Mouse (Mus musculus): ENCODE measurements at regions not wholly inside any gene's neighbourhood (a gene's known extent, or its start where the extent isn't known, plus 50 kb on each side); places are given as distances from the start of the nearest gene placed in this dataset.

- in situ Hi-C loops (cut with MboI, MseI) = no loop called here
Measured at GRCm38 (mm10) chr14:58967975-58968374, 174.7 kb downstream of the 1700129C05Rik start.

- in situ Hi-C loops (cut with MboI, MseI) = no loop called here
Measured at GRCm38 (mm10) chr14:58967163-58967562, 175.5 kb downstream of the 1700129C05Rik start.

DNA sequence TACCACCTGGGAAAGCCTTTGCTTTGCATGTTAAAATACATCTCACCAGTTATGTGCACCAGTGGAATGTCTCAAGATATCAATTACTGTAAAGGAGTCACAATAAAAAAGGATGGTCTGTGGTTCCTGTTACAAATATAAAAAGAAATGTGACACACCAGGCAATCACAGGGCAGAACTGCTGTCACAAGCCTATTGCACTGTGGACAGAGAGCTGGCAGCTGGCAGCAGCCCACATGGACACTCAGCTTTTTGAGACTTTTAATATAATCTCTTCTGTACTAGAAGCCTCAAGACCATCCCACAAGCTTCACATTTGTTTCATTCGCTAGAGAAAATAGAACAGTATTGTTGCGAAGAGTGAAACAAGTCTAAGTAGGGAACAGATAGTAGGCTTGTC, 197.7 kb downstream of the 1700129C05Rik start:
- in situ Hi-C loops (cut with MboI, MseI) = no loop called here

GRCm38 (mm10) chr14:58943267-58943765, 199.4 kb downstream of the 1700129C05Rik start:
- in situ Hi-C loops (cut with MboI, MseI) = no loop called here

GRCm38 (mm10) chr14:58939086-58939485, 203.6 kb downstream of the 1700129C05Rik start:
- in situ Hi-C loops (cut with MboI, MseI) = no loop called here

DNA sequence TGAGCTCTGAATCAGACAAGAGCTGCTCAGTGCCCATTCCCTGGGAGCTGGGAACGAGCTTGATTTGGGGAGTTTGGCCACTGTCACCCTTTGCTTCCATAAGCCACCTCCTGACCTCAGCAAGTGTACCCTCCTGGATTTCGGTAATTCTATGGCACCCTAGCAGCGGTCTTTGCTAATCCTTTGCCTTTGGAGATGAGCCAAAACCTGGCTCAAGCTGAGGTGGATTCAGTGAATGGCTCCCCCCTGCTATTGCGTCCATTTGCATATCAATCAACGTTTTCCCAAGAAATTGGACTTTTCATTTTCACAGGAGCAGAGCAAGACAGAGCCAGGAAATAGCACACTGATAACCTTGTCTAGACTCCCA, 204.1 kb downstream of the 1700129C05Rik start:
- in situ Hi-C loops (cut with MboI, MseI) = no loop called here

GRCm38 (mm10) chr14:58937791-58938600, 204.7 kb downstream of the 1700129C05Rik start:
- in situ Hi-C loops (cut with MboI, MseI) = no loop called here

GRCm38 (mm10) chr14:58937331-58937730, 205.4 kb downstream of the 1700129C05Rik start:
- in situ Hi-C loops (cut with MboI, MseI) = no loop called here

DNA sequence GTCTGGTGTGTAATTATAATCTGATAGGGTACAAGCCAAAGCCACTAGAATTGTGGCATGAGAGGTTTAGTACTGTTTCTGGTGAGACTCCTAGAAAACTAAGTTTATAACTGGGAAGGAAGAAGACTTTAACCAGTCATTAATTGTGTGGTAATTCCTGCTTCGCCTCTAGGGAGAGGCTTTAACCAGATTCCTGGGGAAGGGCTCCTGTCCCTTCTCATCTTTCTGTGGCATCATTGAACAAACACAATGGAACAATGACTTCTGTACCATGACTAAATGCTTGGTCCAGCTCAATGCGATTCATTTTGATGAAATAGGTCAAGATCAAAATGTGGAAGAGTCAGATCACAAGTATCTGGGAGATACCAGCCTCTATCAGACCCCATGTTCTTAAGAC, 206.6 kb downstream of the 1700129C05Rik start:
- in situ Hi-C loops (cut with MboI, MseI) = no loop called here

DNA sequence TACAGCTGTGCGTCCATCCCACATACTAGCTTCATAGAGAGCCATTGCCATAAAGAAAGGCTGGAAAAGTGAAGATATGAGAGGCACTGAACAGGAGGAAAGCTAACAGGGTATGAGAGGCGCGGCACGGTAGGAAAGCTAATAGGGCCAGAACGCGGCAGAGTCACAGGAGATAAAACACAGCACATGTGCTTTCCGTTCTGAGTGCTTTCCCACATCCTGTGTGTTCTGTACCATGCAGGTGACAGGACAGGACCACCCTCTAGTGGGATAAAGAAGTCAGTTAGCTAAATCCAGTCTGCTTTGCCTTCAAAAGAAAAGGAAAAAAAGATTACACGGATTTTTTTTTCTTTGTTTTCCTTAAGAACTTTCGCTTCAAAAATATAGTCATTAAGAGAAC, 224.8 kb downstream of the 1700129C05Rik start:
- in situ Hi-C loops (cut with MboI, MseI) = no loop called here

DNA sequence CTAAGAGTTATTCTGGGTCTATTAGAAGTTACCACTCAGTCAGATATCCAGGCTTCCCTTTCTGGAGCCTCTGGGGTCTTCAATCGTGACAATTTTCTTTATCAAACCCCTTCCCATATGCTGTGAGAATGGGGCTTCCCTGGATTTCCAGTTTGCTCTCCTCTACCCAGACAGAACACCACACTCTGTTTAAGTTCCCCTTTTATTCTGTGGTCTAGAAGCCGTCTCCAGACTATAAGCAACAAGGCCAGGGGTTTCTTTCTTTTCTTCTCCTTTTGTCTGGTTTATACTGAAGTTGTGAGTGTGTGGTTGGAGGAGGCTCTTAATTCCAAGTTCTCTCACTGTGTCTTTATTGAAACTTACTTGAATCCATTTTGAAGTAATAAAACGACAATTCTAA, 225.5 kb downstream of the 1700129C05Rik start:
- in situ Hi-C loops (cut with MboI, MseI) = no loop called here

DNA sequence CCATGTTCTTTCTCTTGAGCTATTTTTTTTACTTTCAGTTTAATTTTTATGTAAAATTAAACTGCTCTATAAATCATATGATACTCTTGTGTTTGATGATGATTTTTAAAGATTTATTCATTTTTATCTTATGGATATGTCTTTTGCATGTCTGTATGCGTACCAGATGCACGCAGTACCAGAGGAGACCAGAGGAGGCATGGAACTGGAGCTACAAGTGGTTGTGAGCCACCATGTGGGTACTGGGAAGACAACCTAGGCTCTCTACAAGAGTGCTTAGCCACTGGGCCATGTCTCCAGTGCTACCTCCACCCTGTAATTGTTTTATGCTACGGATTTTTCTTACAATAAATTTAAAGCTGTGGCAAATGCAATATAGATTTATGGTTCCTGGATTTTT, 227.8 kb downstream of the 1700129C05Rik start:
- in situ Hi-C loops (cut with MboI, MseI) = no loop called here

GRCm38 (mm10) chr14:58910846-58911245, 231.8 kb downstream of the 1700129C05Rik start:
- in situ Hi-C loops (cut with MboI, MseI) = no loop called here

DNA sequence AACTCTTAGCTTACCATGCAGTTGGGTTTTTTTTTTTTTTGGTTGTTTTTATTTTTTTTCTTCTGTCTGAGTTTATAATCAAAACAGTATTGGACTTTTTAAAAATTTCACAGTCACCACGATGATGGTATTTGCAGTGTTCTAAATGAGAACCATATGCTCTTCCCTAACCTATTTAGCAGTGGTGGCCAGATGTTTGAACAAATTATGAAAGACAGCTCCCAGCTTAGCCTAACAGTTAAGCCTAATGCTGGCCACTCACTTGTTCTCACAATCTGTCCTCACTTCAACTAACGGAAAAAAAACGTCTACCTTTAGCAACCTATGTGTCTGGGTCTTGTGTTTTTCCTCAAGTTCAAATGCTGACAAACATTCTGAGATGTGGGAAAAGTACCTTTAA, 234.8 kb downstream of the 1700129C05Rik start:
- in situ Hi-C loops (cut with MboI, MseI) = no loop called here

GRCm38 (mm10) chr14:58907359-58907758, 235.3 kb downstream of the 1700129C05Rik start:
- in situ Hi-C loops (cut with MboI, MseI) = no loop called here

DNA sequence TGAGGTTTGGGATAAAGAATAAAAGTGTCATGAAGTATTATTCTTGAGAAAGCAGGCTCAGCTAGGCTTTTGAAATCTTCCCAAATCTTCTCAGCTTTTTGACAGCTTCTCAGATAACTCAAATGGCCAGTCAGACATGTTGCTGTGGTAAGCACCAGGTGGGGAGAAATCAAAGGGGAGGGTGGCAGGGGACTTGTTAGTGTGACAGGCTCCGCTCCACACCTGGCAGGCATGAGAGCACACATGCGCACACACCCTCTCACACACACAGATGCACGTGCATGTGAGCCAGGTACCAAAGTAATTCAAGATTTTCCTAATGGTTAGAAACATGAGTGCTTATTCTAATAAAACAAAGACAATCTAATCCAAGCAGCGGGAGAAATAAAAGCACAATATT, 236.1 kb downstream of the 1700129C05Rik start:
- in situ Hi-C loops (cut with MboI, MseI) = no loop called here

- in situ Hi-C loops (cut with MboI, MseI) = no loop called here
Measured at GRCm38 (mm10) chr14:58868176-58868949, 274.3 kb downstream of the 1700129C05Rik start.

- in situ Hi-C loops (cut with MboI, MseI) = no loop called here
Measured at GRCm38 (mm10) chr14:58867396-58868107, 275.1 kb downstream of the 1700129C05Rik start.

DNA sequence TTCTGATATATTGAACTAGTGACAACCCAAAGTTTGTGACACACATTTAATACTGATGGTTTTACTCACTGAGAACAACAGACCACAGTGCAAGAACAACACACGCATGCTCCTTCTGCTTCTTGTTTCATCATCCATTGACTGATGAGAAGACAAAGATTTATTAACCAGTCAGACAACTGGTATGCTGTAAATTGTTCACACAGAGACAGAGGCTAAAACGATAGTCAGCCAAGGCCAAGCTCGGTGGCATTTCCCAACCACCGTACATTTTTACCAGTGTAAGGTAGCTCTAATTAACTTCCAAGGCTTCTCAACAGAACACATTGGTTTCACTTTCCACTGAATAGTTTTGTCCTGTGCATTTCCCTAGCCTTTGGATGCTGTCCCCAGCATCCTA, 287.8 kb downstream of the 1700129C05Rik start:
- in situ Hi-C loops (cut with MboI, MseI) = no loop called here

- in situ Hi-C loops (cut with MboI, MseI) = no loop called here
Measured at GRCm38 (mm10) chr14:58844565-58844964, 298.1 kb downstream of the 1700129C05Rik start.

- in situ Hi-C loops (cut with MboI, MseI) = no loop called here
Measured at GRCm38 (mm10) chr14:58842196-58842886, 300.4 kb downstream of the 1700129C05Rik start.

Measured in regulatory T cell (primary cell).